Mouse (Mus musculus): ENCODE data around the gene Adap1. TPM values are rescaled to one million over a fixed set of nuclear protein-coding genes. Genes with fewer than 3 reads are reported as not detected.
A peak's percentile ranks its signal among the peaks of the same experiment; 100 is the strongest.

Gene Adap1
- total RNA-seq, 2 experiments from 2014 or later, result 1.5 to 1.6 TPM

GRCm38 (mm10) chr5:139326111-139326696 lies 782 bp upstream of the Adap1 start:
- no peak for DNase-seq
- intact Hi-C loops (cut with DNase I), result no loop called here

GRCm38 (mm10) chr5:139324691-139325394 lies 579 bp downstream of the Adap1 start:
- intact Hi-C loops (cut with DNase I), result loop anchor here (2.0 kb wide), 1 partner anchor 40 kb away; no protein-coding TSS in a partner anchor
- DNase-seq, result peak in 1 of 2 experiments; percentile 34

- intact Hi-C loops (cut with DNase I), result loop anchor here (2.0 kb wide), 1 partner anchor 39 kb away; no protein-coding TSS in a partner anchor
These were observed 1.4 kb downstream of the Adap1 start for GRCm38 (mm10) chr5:139324045-139324491.

GRCm38 (mm10) chr5:139323260-139323924 lies 2.0 kb downstream of the Adap1 start:
- intact Hi-C loops (cut with DNase I), result no loop called here
- no peak for DNase-seq

More at GRCm38 (mm10) chr5:139324045-139324491, 1.4 kb downstream of the Adap1 start:
- DNase-seq, result no peak

GRCm38 (mm10) chr5:139321331-139321730 lies 4.1 kb downstream of the Adap1 start:
- DNase-seq, result no peak
- intact Hi-C loops (cut with DNase I), result no loop called here

- DNase-seq, result no peak
- intact Hi-C loops (cut with DNase I), result no loop called here
These were observed 5.0 kb downstream of the Adap1 start for GRCm38 (mm10) chr5:139320424-139320823.

- intact Hi-C loops (cut with DNase I), result no loop called here
These were observed 7.5 kb downstream of the Adap1 start for GRCm38 (mm10) chr5:139317751-139318504.

GRCm38 (mm10) chr5:139316982-139317675 lies 8.3 kb downstream of the Adap1 start:
- intact Hi-C loops (cut with DNase I), result no loop called here
- no peak for DNase-seq

More at GRCm38 (mm10) chr5:139317751-139318504, 7.5 kb downstream of the Adap1 start:
- DNase-seq, result no peak

- intact Hi-C loops (cut with DNase I), result no loop called here
- DNase-seq, result no peak
These were observed 10.3 kb downstream of the Adap1 start for GRCm38 (mm10) chr5:139314941-139315642.

GRCm38 (mm10) chr5:139313536-139313935 lies 11.9 kb downstream of the Adap1 start:
- intact Hi-C loops (cut with DNase I), result no loop called here
- no peak for DNase-seq

- intact Hi-C loops (cut with DNase I), result no loop called here
- no peak for DNase-seq
These were observed 13.6 kb downstream of the Adap1 start for GRCm38 (mm10) chr5:139311822-139312221.

- no peak for DNase-seq
- intact Hi-C loops (cut with DNase I), result no loop called here
These were observed 14.9 kb downstream of the Adap1 start for GRCm38 (mm10) chr5:139310477-139310876.

- DNase-seq, result no peak
- intact Hi-C loops (cut with DNase I), result no loop called here
These were observed 15.5 kb downstream of the Adap1 start for GRCm38 (mm10) chr5:139309946-139310345.

- no peak for DNase-seq
- intact Hi-C loops (cut with DNase I), result no loop called here
These were observed 21.8 kb downstream of the Adap1 start for GRCm38 (mm10) chr5:139303646-139304061.

- intact Hi-C loops (cut with DNase I), result no loop called here
- DNase-seq, result no peak
These were observed 23.3 kb downstream of the Adap1 start for GRCm38 (mm10) chr5:139302101-139302500.

GRCm38 (mm10) chr5:139297745-139298144 lies 27.7 kb downstream of the Adap1 start:
- intact Hi-C loops (cut with DNase I), result no loop called here
- DNase-seq, result no peak

- intact Hi-C loops (cut with DNase I), result no loop called here
- DNase-seq, result no peak
These were observed 28.3 kb downstream of the Adap1 start for GRCm38 (mm10) chr5:139297092-139297491.

GRCm38 (mm10) chr5:139294089-139294488 lies 31.3 kb downstream of the Adap1 start:
- intact Hi-C loops (cut with DNase I), result no loop called here
- no peak for DNase-seq

- intact Hi-C loops (cut with DNase I), result no loop called here
- DNase-seq, result no peak
These were observed 33.4 kb downstream of the Adap1 start for GRCm38 (mm10) chr5:139291811-139292560.
